Mouse (Mus musculus) liver, postnatal 0 days (tissue): Measurements from ENCODE around the gene Pcsk6.

Experiments
- CTCF ChIP-seq: sonication (generic); IDR thresholded peaks from 2 replicates; pipeline ENCODE4 v1.5.1; 2016; ENCODE audit warnings: antibody characterized with exemption, low read depth
- EP300 ChIP-seq: IDR thresholded peaks from 2 replicates; pipeline ENCODE4 v1.6.1; 2016; ENCODE audit warnings: antibody characterized with exemption, low read depth, mild to moderate bottlenecking

GRCm38 (mm10) chr7:66053946-66054483 is 192.5 kb downstream of the Pcsk6 start:
- no peak for TF ChIP-seq CTCF
- TF ChIP-seq EP300: no peak
